In genomic region chr7:4922508-4922907, GRCm38 (mm10) we compare ENCODE assay signal across 9 mouse cellular contexts. TPM values are rescaled to one million over a fixed set of nuclear protein-coding genes. Genes with fewer than 3 reads are reported as not detected.
DNase-seq lines count a peak whose midpoint lies in the region; ATAC-seq and TF ChIP-seq lines count a peak whose summit lies in the region.
"Had no signal": no experiment of that assay in that cellular context is flagged by ENCODE, and none has a peak within 500 bp of the region (broad histone marks: within the 10 kb centered on the region; RNA-seq: fewer than 3 reads in every experiment).

No protein-coding gene starts in this region.

- H3K9ac ChIP-seq in embryonic facial prominence, embryonic 12.5 days: peak overlapping the region; percentile 34; the same call in 1 of the 2 replicates

- peaks cover 19% of the 10 kb centered on the region for H3K36me3 ChIP-seq in thymus, adult 2 months (ENCODE audit: control insufficient read depth, insufficient read depth, low read length)
- H3K36me3 ChIP-seq in embryonic facial prominence, embryonic 12.5 days: peaks cover 39% of the 10 kb centered on the region
- H3K36me3 ChIP-seq in kidney, adult 2 months (ENCODE audit: control insufficient read depth, insufficient read depth, low read length): no peaks in the 10 kb centered on the region; the same call in 1 of the 2 replicates
- H3K36me3 ChIP-seq in midbrain, embryonic 10.5 days: peaks cover 41% of the 10 kb centered on the region
- peaks cover 23% of the 10 kb centered on the region for H3K36me3 ChIP-seq in small intestine, adult 2 months (ENCODE audit: control insufficient read depth, insufficient read depth, low read length)

- H3K4me3 ChIP-seq in thymus, adult 2 months (ENCODE audit: control insufficient read depth, insufficient read depth, low read length): 0 out of 2 replicates have a peak overlapping the region, but pooled peaks have one; percentile 8
- peak overlapping the region; percentile 33 for H3K4me3 ChIP-seq in embryonic facial prominence, embryonic 12.5 days
- peak overlapping the region; percentile 39 for H3K4me3 ChIP-seq in kidney, adult 2 months (ENCODE audit: insufficient read depth, low read depth, low read length)
- peak overlapping the region; percentile 59 for H3K4me3 ChIP-seq in midbrain, embryonic 10.5 days
- peak overlapping the region; percentile 28 for H3K4me3 ChIP-seq in small intestine, adult 2 months (ENCODE audit: low read depth, low read length)

- peak; percentile 59 for ATAC-seq in embryonic facial prominence, embryonic 12.5 days (ENCODE audit: insufficient number of reproducible peaks, insufficient read depth, low FRiP score, low TSS enrichment)

- no peak for TF ChIP-seq CTCF in thymus, adult 2 months (IDR thresholded peaks at IDR 0.05; ENCODE audit: borderline replicate concordance, control insufficient read depth, extremely low read depth, insufficient read depth, low read length, poor library complexity)
- no peak for TF ChIP-seq CTCF in kidney, adult 2 months (conservative IDR thresholded peaks at IDR 0.05; ENCODE audit: insufficient read depth, insufficient read length, low read depth, low read length)
- TF ChIP-seq CTCF in small intestine, adult 2 months (IDR thresholded peaks at IDR 0.05; ENCODE audit: extremely low read depth, insufficient read length, insufficient replicate concordance, low read depth, low read length): no peak

- H3K9me3 ChIP-seq in embryonic facial prominence, embryonic 12.5 days: no peaks in the 10 kb centered on the region
- H3K9me3 ChIP-seq in midbrain, embryonic 10.5 days (replicated peaks): no peaks in the 10 kb centered on the region

- 1% methylated on average over 14 of the region's 14 CpGs for WGBS in thymus, adult 2 months
- under 1% methylated on average over 14 of the region's 14 CpGs for WGBS in embryonic facial prominence, embryonic 12.5 days
- 2% methylated on average over 14 of the region's 14 CpGs for WGBS in kidney, adult 2 months
- 0% methylated on average over 14 of the region's 14 CpGs for WGBS in midbrain, embryonic 10.5 days
- WGBS in small intestine, adult 2 months: 3% methylated on average over 14 of the region's 14 CpGs

- no peak overlapping the region for H3K27ac ChIP-seq in thymus, adult 2 months (ENCODE audit: control insufficient read depth, insufficient read depth, low read length)
- peak overlapping the region; percentile 92 for H3K27ac ChIP-seq in embryonic facial prominence, embryonic 12.5 days
- no peak overlapping the region for H3K27ac ChIP-seq in kidney, adult 2 months (ENCODE audit: insufficient read depth, low read depth, low read length)
- peak overlapping the region; percentile 94 for H3K27ac ChIP-seq in midbrain, embryonic 10.5 days (replicated peaks)
- H3K27ac ChIP-seq in small intestine, adult 2 months (ENCODE audit: insufficient read depth, low read depth, low read length): no peak overlapping the region

- intact Hi-C loops in left cerebral cortex, postnatal 4 days (cut with DNase I): no loop called here

- peaks cover 11% of the 10 kb centered on the region for H3K27me3 ChIP-seq in thymus, adult 2 months (ENCODE audit: control insufficient read depth, insufficient read depth, low read length)
- no peaks in the 10 kb centered on the region for H3K27me3 ChIP-seq in embryonic facial prominence, embryonic 12.5 days
- no peaks in the 10 kb centered on the region for H3K27me3 ChIP-seq in kidney, adult 2 months (replicated peaks; ENCODE audit: control insufficient read depth, insufficient read depth, low read length)
- H3K27me3 ChIP-seq in midbrain, embryonic 10.5 days (ENCODE audit: low read depth, poor library complexity, severe bottlenecking): no peaks in the 10 kb centered on the region
- H3K27me3 ChIP-seq in small intestine, adult 2 months (ENCODE audit: control insufficient read depth, insufficient read depth, low read length): peaks cover 12% of the 10 kb centered on the region; the same call in 1 of the 2 replicates
- H3K27me3 ChIP-seq: CH12.LX had no signal

- H3K4me1 ChIP-seq in thymus, adult 2 months (replicated peaks; ENCODE audit: control insufficient read depth, insufficient read depth, low read length): peaks cover 14% of the 10 kb centered on the region
- H3K4me1 ChIP-seq in embryonic facial prominence, embryonic 12.5 days: peaks cover 65% of the 10 kb centered on the region
- peaks cover 13% of the 10 kb centered on the region; the same call in 1 of the 2 replicates for H3K4me1 ChIP-seq in kidney, adult 2 months (ENCODE audit: control insufficient read depth, insufficient read depth, low read length)
- peaks cover 82% of the 10 kb centered on the region for H3K4me1 ChIP-seq in midbrain, embryonic 10.5 days
- H3K4me1 ChIP-seq in small intestine, adult 2 months (ENCODE audit: control insufficient read depth, insufficient read depth, insufficient read length, low read length): peaks cover 2% of the 10 kb centered on the region

- peak overlapping the region; percentile 79 for H3K4me2 ChIP-seq in embryonic facial prominence, embryonic 12.5 days (replicated peaks)

- peak; percentile 45 for DNase-seq in thymus, adult 2 months
- no peak for DNase-seq in thymus, adult 18-20 months
- DNase-seq in heart, adult 9 months (ENCODE audit: low spot score in 2 of 2): peak; percentile 65 to 74
- DNase-seq in kidney, adult 2 months: peak; percentile 78
- peak; percentile 87 for DNase-seq in left cerebral cortex, postnatal 4 days
- peak; percentile 96 for DNase-seq in midbrain, embryonic 10.5 days (ENCODE audit: low spot score)

- no peak for TF ChIP-seq POLR2A in thymus, adult 2 months (IDR thresholded peaks at IDR 0.05; ENCODE audit: control insufficient read depth, extremely low read depth, insufficient read depth, low read length, poor library complexity)
- no peak for TF ChIP-seq POLR2A in kidney, adult 2 months (IDR thresholded peaks at IDR 0.05; ENCODE audit: low read depth, low read length)
- TF ChIP-seq POLR2A in small intestine, adult 2 months (IDR thresholded peaks at IDR 0.05; ENCODE audit: low read depth, low read length): no peak

RNA-seq across cellular contexts. Expression of gene Nat14, which starts 0.7 kb away (rescaled TPM):
- 4.4 and 5.9 TPM in 2 replicates for polyA plus RNA-seq in thymus, adult 2 months (2012; rRNA removed)
- polyA plus RNA-seq in embryonic facial prominence, embryonic 12.5 days (2016; fragmentation: Nextera tagmentation; extraction: Ambion mirVana): 5.4 and 7.7 TPM in 2 replicates
- polyA plus RNA-seq in kidney, adult 2 months (2012; rRNA removed): 5.5 and 5.7 TPM in 2 replicates
- total RNA-seq in left cerebral cortex, postnatal 4 days (2021): 10 to 100 TPM; 50.8 to 51.5 TPM
- 10.4 and 11.6 TPM in 2 replicates for polyA plus RNA-seq in midbrain, embryonic 10.5 days (2016; fragmentation: Nextera tagmentation; extraction: Ambion mirVana)
- 4.3 and 6.2 TPM in 2 replicates for polyA plus RNA-seq in small intestine, adult 2 months (2012; rRNA removed)

RNA-seq across cellular contexts. Expression of gene Ssc5d, which starts 3.1 kb away (rescaled TPM):
- 1.0 and 1.1 TPM in 2 replicates for polyA plus RNA-seq in thymus, adult 2 months (2012; rRNA removed)
- polyA plus RNA-seq in embryonic facial prominence, embryonic 12.5 days (2016; fragmentation: Nextera tagmentation; extraction: Ambion mirVana): 1.5 and 1.6 TPM in 2 replicates
- 1.8 and 2.1 TPM in 2 replicates for polyA plus RNA-seq in kidney, adult 2 months (2012; rRNA removed)
- total RNA-seq in left cerebral cortex, postnatal 4 days (2021): 1 to 10 TPM; 3.1 to 3.6 TPM
- polyA plus RNA-seq in midbrain, embryonic 10.5 days (2016; fragmentation: Nextera tagmentation; extraction: Ambion mirVana): 1.6 and 1.9 TPM in 2 replicates
- polyA plus RNA-seq in small intestine, adult 2 months (2012; rRNA removed): 3.3 and 4.5 TPM in 2 replicates

RNA-seq across cellular contexts. Expression of gene Zfp628, which starts 7.5 kb away (rescaled TPM):
- polyA plus RNA-seq in thymus, adult 2 months (2012; rRNA removed): 40.2 and 51.2 TPM in 2 replicates
- polyA plus RNA-seq in embryonic facial prominence, embryonic 12.5 days (2016; fragmentation: Nextera tagmentation; extraction: Ambion mirVana): 4.0 and 4.3 TPM in 2 replicates
- 12.6 and 14.4 TPM in 2 replicates for polyA plus RNA-seq in kidney, adult 2 months (2012; rRNA removed)
- total RNA-seq in left cerebral cortex, postnatal 4 days (2021): 10 to 100 TPM; 21.1 to 21.4 TPM
- polyA plus RNA-seq in midbrain, embryonic 10.5 days (2016; fragmentation: Nextera tagmentation; extraction: Ambion mirVana): 4.3 and 4.7 TPM in 2 replicates
- polyA plus RNA-seq in small intestine, adult 2 months (2012; rRNA removed): 15.7 and 41.4 TPM in 2 replicates

RNA-seq across cellular contexts. Expression of gene Gm36210, which starts 16.2 kb away (rescaled TPM):
- 0.15 and 0.17 TPM in 2 replicates for polyA plus RNA-seq in thymus, adult 2 months (2012; rRNA removed)
- not detected in 2 replicates for polyA plus RNA-seq in embryonic facial prominence, embryonic 12.5 days (2016; fragmentation: Nextera tagmentation; extraction: Ambion mirVana)
- 0.16 TPM in 1 of 2 replicates, not detected in the other for polyA plus RNA-seq in kidney, adult 2 months (2012; rRNA removed)
- total RNA-seq in left cerebral cortex, postnatal 4 days (2021): under 1 TPM; 0.50 to 0.74 TPM
- 0.20 TPM in 1 of 2 replicates, not detected in the other for polyA plus RNA-seq in midbrain, embryonic 10.5 days (2016; fragmentation: Nextera tagmentation; extraction: Ambion mirVana)
- not detected in 2 replicates for polyA plus RNA-seq in small intestine, adult 2 months (2012; rRNA removed)
- total RNA-seq: CH12.LX had no signal

RNA-seq across cellular contexts. Expression of gene Sbk2, which starts 41.7 kb away (rescaled TPM):
- polyA plus RNA-seq in thymus, adult 2 months (2012; rRNA removed): 1.5 and 5.4 TPM in 2 replicates
- 0.20 and 0.32 TPM in 2 replicates for polyA plus RNA-seq in embryonic facial prominence, embryonic 12.5 days (2016; fragmentation: Nextera tagmentation; extraction: Ambion mirVana)
- polyA plus RNA-seq in kidney, adult 2 months (2012; rRNA removed): 0.11 and 1.6 TPM in 2 replicates
- total RNA-seq in left cerebral cortex, postnatal 4 days (2021): not detected
- 0.05 and 0.26 TPM in 2 replicates for polyA plus RNA-seq in midbrain, embryonic 10.5 days (2016; fragmentation: Nextera tagmentation; extraction: Ambion mirVana)
- polyA plus RNA-seq in small intestine, adult 2 months (2012; rRNA removed): 0.06 and 0.11 TPM in 2 replicates

Comparison
In these comparisons a context has a peak if more than half of its experiments do, and no peak if none do; other contexts are left out.
1. DNase-seq: peak in thymus, adult 2 months (single experiment), heart, adult 9 months (2 of 2), kidney, adult 2 months (single experiment), left cerebral cortex, postnatal 4 days (single experiment) and midbrain, embryonic 10.5 days (single experiment); none in thymus, adult 18-20 months (0 of 2).
2. H3K27ac ChIP-seq: peak in embryonic facial prominence, embryonic 12.5 days (single experiment) and midbrain, embryonic 10.5 days (single experiment); none in thymus, adult 2 months (single experiment), kidney, adult 2 months (single experiment) and small intestine, adult 2 months (single experiment).
3. H3K4me3 ChIP-seq: peak in every context shown above with its lines; median percentile 59 in midbrain, embryonic 10.5 days; 39 in kidney, adult 2 months; 33 in embryonic facial prominence, embryonic 12.5 days; 28 in small intestine, adult 2 months; 8 in thymus, adult 2 months.